Mouse (Mus musculus) heart, embryonic 14.5 days (tissue): ENCODE measurements at regions not wholly inside any gene's neighbourhood (a gene's known extent, or its start where the extent isn't known, plus 50 kb on each side); places are given as distances from the start of the nearest gene placed in this dataset.

ENCODE experiments used
- ATAC-seq: fragments of 200-750 bp; cut with Nextera tagmentation; 2 replicates; pipeline ENCODE4 v1.8.0; 2017; ENCODE audit warnings: low read depth, moderate TSS enrichment; ENCODE audit not compliant: insufficient number of reproducible peaks, insufficient read depth, low FRiP score
- H3K27ac ChIP-seq, 2 experiments: fragments of 200-500 bp in 1 of 2; fragments of 300-500 bp in 1 of 2; sonication (generic) in 1 of 2; replicated peaks in 1 of 2; 2 replicates each; pipeline ENCODE4 v1.5.1; 2012 to 2014; ENCODE audit warnings: low read depth in 2 of 2, low read length in 2 of 2, control low read depth in 1 of 2, mild to moderate bottlenecking in 1 of 2, mixed read lengths in 1 of 2; ENCODE audit not compliant: control insufficient read depth in 1 of 2, insufficient read depth in 1 of 2
- H3K27me3 ChIP-seq: fragments of 300-500 bp; sonication (generic); 2 replicates; pipeline ENCODE4 v1.6.1; 2014; ENCODE audit warnings: mild to moderate bottlenecking, low read length, control low read depth; ENCODE audit not compliant: control insufficient read depth, insufficient read depth
- H3K36me3 ChIP-seq: fragments of 300-500 bp; sonication (generic); 2 replicates; pipeline ENCODE4 v1.6.1; 2014; ENCODE audit warnings: mild to moderate bottlenecking, control low read depth, low read length, mixed read lengths; ENCODE audit not compliant: control insufficient read depth, insufficient read depth
- H3K4me1 ChIP-seq, 2 experiments: fragments of 200-500 bp in 1 of 2; fragments of 300-500 bp in 1 of 2; sonication (generic) in 1 of 2; 2 replicates each; pipeline ENCODE4 v1.6.1; 2012 to 2014; ENCODE audit warnings: low read length in 2 of 2, control low read depth in 1 of 2, mixed read lengths in 1 of 2; ENCODE audit not compliant: control insufficient read depth in 2 of 2, insufficient read depth in 2 of 2
- H3K4me2 ChIP-seq: fragments of 300-500 bp; sonication (generic); 2 replicates; pipeline ENCODE4 v1.6.1; 2014; ENCODE audit warnings: mild to moderate bottlenecking, low read length
- H3K4me3 ChIP-seq, 2 experiments: fragments of 200-500 bp in 1 of 2; fragments of 300-500 bp in 1 of 2; sonication (generic) in 1 of 2; 2 replicates each; pipeline ENCODE4 v1.5.1; 2012 to 2014; ENCODE audit warnings: low read length in 2 of 2, mild to moderate bottlenecking in 2 of 2, control low read depth in 1 of 2, low read depth in 1 of 2, moderate library complexity in 1 of 2; ENCODE audit not compliant: control insufficient read depth in 1 of 2, insufficient read depth in 1 of 2
- H3K9ac ChIP-seq: fragments of 300-500 bp; sonication (generic); 2 replicates; pipeline ENCODE4 v1.6.1; 2014; ENCODE audit warnings: mild to moderate bottlenecking, low read length
- H3K9me3 ChIP-seq: fragments of 300-500 bp; sonication (generic); 2 replicates; pipeline ENCODE4 v1.6.1; 2016; ENCODE audit warnings: low read length, control low read depth; ENCODE audit not compliant: control insufficient read depth
- WGBS: fragments of 180-500 bp; shearing (Covaris S2); extraction: QIAGEN DNeasy Blood & Tissue Kit; methylation state at CpG from one replicate; pipeline ENCODE4 v1.1.7; 2014; 5-methylcytosine and 5-hydroxymethylcytosine counted together

GRCm38 (mm10) chr12:71624076-71624475 lies 206.8 kb upstream of the Daam1 start:
- peaks cover 24 to 31% of the 10 kb centered on the region in 2 experiments for H3K4me1 ChIP-seq
- H3K27ac ChIP-seq = no peak overlapping the region
- H3K4me3 ChIP-seq = no peak overlapping the region
- H3K4me2 ChIP-seq = no peak overlapping the region
- H3K9me3 ChIP-seq = no peaks in the 10 kb centered on the region
- H3K36me3 ChIP-seq = no peaks in the 10 kb centered on the region
- 45% methylated on average over 8 of the region's 8 CpGs for whole genome bisulfite sequencing
- no peak for ATAC-seq
- no peaks in the 10 kb centered on the region for H3K27me3 ChIP-seq
- H3K9ac ChIP-seq = no peak overlapping the region

DNA sequence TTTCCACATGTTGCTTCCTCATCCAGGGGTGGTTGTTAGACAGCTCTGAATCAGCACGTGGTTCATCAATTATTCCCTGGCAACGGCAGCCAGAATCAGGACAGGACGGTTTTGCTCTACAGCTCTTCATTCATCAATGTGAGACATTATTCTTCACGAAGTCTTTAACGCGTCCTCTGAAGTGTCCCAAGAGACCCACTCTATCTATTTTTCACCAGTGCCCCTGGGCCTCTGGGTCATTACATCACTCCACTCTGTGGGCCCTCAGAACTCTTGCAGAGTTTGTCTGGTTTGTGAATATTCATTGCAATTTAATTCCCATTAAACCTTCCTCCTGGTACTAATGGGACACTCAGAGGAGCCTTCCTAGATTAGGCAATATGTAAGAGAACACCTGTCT lies 206.2 kb upstream of the Daam1 start:
- Histone ChIP-seq H3K4me2 (no peak overlapping the region), H3K4me3 (no peak overlapping the region), H3K9me3 (no peaks in the 10 kb centered on the region), H3K4me1 (peaks cover 24 to 31% of the 10 kb centered on the region in 2 experiments), H3K9ac (no peak overlapping the region), H3K27me3 (no peaks in the 10 kb centered on the region), H3K36me3 (no peaks in the 10 kb centered on the region), H3K27ac (no peak overlapping the region)
- 41% methylated on average over 6 of the region's 6 CpGs for WGBS
- ATAC-seq = no peak

DNA sequence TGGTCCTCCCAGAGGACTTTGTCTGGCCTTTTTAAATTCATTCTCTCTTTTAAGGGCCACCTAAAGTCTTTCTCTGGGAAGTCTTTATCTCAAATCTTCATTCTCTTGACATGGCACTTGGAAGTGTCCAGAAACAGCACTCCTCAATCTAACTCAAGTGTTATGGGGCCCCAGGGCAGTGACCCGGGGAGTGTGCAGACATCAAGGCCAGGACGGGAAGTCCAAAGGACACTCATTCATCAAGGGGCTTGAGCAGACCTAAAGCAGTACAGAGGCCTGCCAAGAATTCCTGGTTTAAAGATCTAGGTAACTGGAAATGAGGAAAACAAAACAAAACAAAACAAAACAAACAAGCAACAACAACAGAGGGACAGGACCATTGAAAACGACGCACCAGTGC lies 205.8 kb upstream of the Daam1 start:
- no peaks in the 10 kb centered on the region for H3K27me3 ChIP-seq
- H3K4me1 ChIP-seq = peaks cover 24 to 31% of the 10 kb centered on the region in 2 experiments
- WGBS = 50% methylated on average over 4 of the region's 4 CpGs
- no peaks in the 10 kb centered on the region for H3K9me3 ChIP-seq
- H3K9ac ChIP-seq = no peak overlapping the region
- H3K4me2 ChIP-seq = no peak overlapping the region
- no peak for ATAC-seq
- no peak overlapping the region for H3K4me3 ChIP-seq
- H3K36me3 ChIP-seq = no peaks in the 10 kb centered on the region
- no peak overlapping the region for H3K27ac ChIP-seq

DNA sequence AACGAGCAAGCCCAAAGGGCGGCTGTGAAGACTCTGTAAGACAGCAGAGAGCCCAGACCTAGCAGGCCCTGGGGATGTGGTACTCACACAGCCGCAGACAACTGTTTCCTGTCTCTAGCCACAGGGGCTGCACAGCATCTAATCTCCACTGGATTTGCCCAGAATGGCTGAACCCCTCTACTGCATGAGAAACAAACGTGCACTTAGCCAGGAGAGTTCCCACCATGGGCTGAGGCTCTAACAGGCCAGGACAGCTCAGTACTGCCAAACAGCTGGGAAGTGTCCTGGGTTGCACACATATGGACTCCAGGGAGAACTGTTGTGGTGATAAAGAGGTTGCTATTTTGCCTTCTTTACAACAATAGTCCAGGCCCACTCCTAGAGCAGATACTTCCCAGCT lies 204.1 kb upstream of the Daam1 start:
- Histone ChIP-seq H3K4me3 (no peak overlapping the region), H3K36me3 (no peaks in the 10 kb centered on the region), H3K27me3 (no peaks in the 10 kb centered on the region), H3K9ac (no peak overlapping the region), H3K27ac (peak overlapping the region; percentile 56 to 58; a peak in 2 of 4 replicates), H3K4me2 (no peak overlapping the region), H3K4me1 (peaks cover 27 to 38% of the 10 kb centered on the region in 2 experiments), H3K9me3 (no peaks in the 10 kb centered on the region)
- peak; percentile 72 for ATAC-seq
- 48% methylated on average over 4 of the region's 4 CpGs for WGBS

DNA sequence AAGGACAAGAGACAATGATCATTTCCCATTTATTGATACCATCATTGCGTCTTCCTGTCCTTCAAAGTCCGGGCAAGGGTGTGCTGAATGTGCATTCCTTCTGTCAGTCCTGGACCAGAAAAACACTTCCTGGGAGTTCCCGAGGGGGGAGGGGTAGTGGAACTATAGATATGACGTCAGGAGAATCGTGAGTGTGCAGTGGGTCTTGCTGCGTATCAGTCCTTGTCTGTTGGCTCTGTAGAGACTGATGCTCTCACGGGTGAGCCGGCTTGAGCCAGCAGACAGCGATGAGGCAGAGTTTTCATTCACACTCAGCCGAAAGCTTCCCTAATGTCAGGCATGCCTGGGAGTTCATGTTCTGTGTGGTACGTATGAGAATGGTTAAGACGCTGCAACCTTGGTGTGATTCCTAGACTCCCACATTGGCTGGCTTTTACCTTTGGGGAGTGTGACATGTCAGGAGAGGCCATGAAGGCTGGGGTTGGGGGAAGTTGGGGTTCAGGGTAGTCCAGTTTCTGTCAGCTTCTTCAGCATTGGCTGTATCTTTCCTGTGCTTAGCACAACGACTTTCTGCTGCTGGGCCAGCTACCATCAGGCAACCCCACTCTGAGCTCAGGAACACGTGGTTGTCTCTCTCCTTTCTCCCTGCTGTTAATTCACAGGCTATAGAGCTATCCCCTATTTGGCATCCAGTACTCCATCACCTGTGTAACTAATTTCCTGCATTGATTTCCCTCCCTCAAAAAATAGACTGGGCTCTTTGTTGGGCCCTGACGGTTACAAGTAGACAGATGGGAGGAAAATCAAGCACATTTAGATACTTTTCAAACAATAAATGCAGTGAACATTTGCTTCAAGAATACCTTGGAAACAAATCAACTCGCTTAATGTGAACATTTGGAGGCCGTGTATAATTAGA lies 203.2 kb upstream of the Daam1 start:
- Histone ChIP-seq H3K4me3 (no peak overlapping the region), H3K36me3 (no peaks in the 10 kb centered on the region), H3K4me2 (peak overlapping the region; percentile 20), H3K9ac (no peak overlapping the region; the same call in 1 of the 2 replicates), H3K27ac (peak overlapping the region; percentile 56 to 58), H3K27me3 (no peaks in the 10 kb centered on the region), H3K9me3 (no peaks in the 10 kb centered on the region), H3K4me1 (peaks cover 27 to 38% of the 10 kb centered on the region in 2 experiments)
- WGBS = 48% methylated on average over 17 of the region's 17 CpGs
- no peak for ATAC-seq

DNA sequence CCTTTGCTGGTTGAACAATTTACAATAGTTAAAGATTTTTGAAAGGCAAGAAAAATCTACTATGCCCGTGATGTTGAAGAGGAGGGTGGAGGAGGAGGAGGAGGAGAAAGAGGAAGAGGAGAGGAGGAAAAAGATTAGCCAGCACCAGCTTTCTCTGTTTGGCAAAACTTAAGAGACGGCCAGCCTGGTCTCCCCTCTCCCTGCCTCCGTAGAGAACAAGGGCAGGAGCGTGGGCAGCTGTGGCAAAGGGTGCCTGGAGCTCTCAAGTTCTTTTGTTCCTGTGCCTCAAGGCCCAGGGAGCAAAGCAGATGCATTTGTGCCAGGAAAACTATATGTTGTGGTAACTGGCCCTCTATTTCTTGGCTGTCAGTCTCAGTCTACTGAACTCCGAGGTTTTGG lies 202.5 kb upstream of the Daam1 start:
- Histone ChIP-seq H3K4me2 (no peak overlapping the region), H3K9me3 (no peaks in the 10 kb centered on the region), H3K27ac (no peak overlapping the region), H3K4me3 (no peak overlapping the region), H3K9ac (no peak overlapping the region), H3K27me3 (no peaks in the 10 kb centered on the region), H3K4me1 (peaks cover 27 to 38% of the 10 kb centered on the region in 2 experiments), H3K36me3 (no peaks in the 10 kb centered on the region)
- 76% methylated on average over 5 of the region's 5 CpGs for WGBS
- ATAC-seq = no peak

- WGBS = 90% methylated on average over 10 of the region's 10 CpGs
- no peak overlapping the region for H3K9ac ChIP-seq
- H3K36me3 ChIP-seq = no peaks in the 10 kb centered on the region
- H3K4me1 ChIP-seq = peaks cover 27 to 34% of the 10 kb centered on the region in 2 experiments
- H3K4me3 ChIP-seq = no peak overlapping the region
- H3K4me2 ChIP-seq = no peak overlapping the region
- ATAC-seq = no peak
- H3K27me3 ChIP-seq = no peaks in the 10 kb centered on the region
- H3K27ac ChIP-seq = no peak overlapping the region
- H3K9me3 ChIP-seq = no peaks in the 10 kb centered on the region
Observed at GRCm38 (mm10) chr12:71628796-71629195, 202.1 kb upstream of the Daam1 start.
